Mouse (Mus musculus): ENCODE results near the gene Ccdc97.
A peak's percentile ranks its signal among the peaks of the same experiment; 100 is the strongest.

Ccdc97 gene

GRCm38 (mm10) chr7:25718788-25719417, at the start of gene Ccdc97:
Gene Ccdc97, minus strand, starts transcription at chr7:25719088.
- no peak for TF ChIP-seq GATA4 (IDR thresholded peaks at IDR 0.05; ENCODE audit: insufficient replicate concordance, low read length)

DNA sequence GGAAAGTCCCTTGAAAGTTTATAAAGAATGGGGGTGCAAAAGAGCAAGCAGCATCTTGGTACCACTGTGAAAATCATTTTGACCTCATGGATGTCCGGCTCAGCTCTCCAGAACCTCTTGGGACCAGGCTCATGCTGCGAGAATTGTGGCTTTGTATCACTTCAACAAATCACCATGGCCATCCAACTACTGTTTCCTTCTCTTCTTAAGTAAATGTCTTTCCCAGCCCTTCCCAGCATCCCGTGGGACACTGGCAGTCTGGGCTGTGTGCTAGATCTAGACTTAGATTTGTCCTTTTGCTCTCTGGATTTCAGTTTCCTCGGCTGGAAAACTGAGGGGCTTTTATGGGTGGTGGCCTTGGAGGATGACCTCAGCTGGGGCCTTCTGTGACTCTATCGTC, 49.3 kb upstream of the Ccdc97 start:
- TF ChIP-seq GATA4 (IDR thresholded peaks at IDR 0.05; ENCODE audit: insufficient replicate concordance, low read length), result no peak

DNA sequence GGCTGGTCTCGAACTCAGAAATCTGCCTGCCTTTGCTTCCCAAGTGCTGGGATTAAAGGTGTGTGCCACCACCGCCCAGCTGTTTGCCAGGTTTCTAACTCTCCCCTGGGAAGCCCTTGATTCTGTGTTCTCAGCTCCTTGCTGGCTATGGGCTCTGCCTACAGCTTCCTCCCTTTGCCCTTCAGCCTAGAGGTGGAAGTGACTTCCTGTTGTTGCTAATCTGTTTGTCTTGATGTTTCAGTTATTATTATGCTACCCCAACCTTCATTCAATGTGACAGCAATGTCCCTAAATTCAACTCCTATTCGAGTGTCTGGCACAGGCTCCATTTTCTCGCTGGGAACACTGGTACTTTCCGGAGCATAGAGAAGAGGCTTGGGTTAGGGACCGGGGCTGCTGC, 47.2 kb upstream of the Ccdc97 start:
- no peak for TF ChIP-seq GATA4 (IDR thresholded peaks at IDR 0.05; ENCODE audit: insufficient replicate concordance, low read length)

- no peak for TF ChIP-seq GATA4 (IDR thresholded peaks at IDR 0.05; ENCODE audit: insufficient replicate concordance, low read length)
Measured at GRCm38 (mm10) chr7:25764221-25764620, 45.3 kb upstream of the Ccdc97 start.

DNA sequence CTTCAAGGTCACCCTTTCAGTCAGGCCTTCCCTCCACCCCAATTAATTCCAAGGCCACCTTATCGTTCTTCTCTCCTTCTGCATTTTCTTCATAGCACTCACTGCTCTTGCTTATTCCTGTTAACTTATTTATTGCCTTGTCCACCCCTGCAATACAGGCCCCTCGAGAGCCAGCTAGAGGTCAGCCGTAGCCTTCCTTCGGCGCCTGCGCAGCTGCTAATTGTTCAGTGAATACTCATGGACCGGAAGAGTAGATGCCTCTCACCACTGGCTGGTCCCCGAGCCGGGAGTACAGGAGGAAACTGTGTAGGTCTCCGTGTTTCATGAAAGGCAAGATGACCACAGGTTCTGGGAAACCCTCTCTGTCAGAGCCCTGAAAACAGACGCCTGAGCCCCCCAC, 44.8 kb upstream of the Ccdc97 start:
- TF ChIP-seq GATA4 (IDR thresholded peaks at IDR 0.05; ENCODE audit: insufficient replicate concordance, low read length), result no peak

GRCm38 (mm10) chr7:25761354-25761753, 42.5 kb upstream of the Ccdc97 start:
- TF ChIP-seq GATA4 (IDR thresholded peaks at IDR 0.05; ENCODE audit: insufficient replicate concordance, low read length), result no peak

GRCm38 (mm10) chr7:25756011-25756410, 37.1 kb upstream of the Ccdc97 start:
- no peak for TF ChIP-seq GATA4 (IDR thresholded peaks at IDR 0.05; ENCODE audit: insufficient replicate concordance, low read length)

DNA sequence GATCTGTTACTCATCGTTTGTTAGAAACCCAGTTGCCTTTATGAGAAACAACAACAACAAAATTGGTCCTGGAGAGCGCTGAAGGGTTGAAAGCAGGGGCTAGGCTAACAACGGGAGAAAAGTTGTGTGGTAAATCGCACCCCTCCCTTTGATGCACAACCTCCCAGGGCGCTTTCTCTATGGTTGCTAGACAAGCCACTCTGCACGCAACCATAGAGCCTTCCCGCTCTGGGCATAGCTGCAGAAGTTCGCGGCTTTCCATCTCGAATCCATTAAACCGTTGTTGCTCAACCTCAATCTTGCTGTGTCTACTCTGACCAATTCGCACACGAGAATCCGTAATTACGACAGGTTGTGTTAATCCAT, 36.6 kb upstream of the Ccdc97 start:
- no peak for TF ChIP-seq GATA4 (IDR thresholded peaks at IDR 0.05; ENCODE audit: insufficient replicate concordance, low read length)

GRCm38 (mm10) chr7:25754738-25755467, 36.0 kb upstream of the Ccdc97 start, which contains the start of gene Hnrnpul1:
Gene Hnrnpul1, minus strand, starts transcription at chr7:25754757.
- TF ChIP-seq GATA4 (IDR thresholded peaks at IDR 0.05; ENCODE audit: insufficient replicate concordance, low read length), result 0 out of 2 replicates have a peak, but pooled peaks have one; percentile 3

DNA sequence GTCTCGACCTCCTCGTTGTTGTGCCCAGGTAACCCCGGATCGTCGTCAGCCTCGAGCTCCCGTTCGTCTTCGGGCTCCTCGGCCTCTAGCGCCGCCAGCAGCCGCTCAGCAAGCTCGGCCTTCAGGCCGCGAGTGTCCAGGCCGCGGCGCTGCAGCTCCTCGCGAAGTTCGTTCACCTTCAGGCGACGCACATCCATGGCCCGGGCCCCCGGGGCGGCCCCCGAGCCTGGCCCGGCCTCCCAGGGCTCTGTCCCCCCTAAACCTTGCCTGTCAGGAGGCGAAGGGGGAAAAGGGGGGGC, 35.5 kb upstream of the Ccdc97 start:
- no peak for TF ChIP-seq GATA4 (IDR thresholded peaks at IDR 0.05; ENCODE audit: insufficient replicate concordance, low read length)

- TF ChIP-seq GATA4 (IDR thresholded peaks at IDR 0.05; ENCODE audit: insufficient replicate concordance, low read length), result no peak
Measured at GRCm38 (mm10) chr7:25753643-25754438, 35.0 kb upstream of the Ccdc97 start.

DNA sequence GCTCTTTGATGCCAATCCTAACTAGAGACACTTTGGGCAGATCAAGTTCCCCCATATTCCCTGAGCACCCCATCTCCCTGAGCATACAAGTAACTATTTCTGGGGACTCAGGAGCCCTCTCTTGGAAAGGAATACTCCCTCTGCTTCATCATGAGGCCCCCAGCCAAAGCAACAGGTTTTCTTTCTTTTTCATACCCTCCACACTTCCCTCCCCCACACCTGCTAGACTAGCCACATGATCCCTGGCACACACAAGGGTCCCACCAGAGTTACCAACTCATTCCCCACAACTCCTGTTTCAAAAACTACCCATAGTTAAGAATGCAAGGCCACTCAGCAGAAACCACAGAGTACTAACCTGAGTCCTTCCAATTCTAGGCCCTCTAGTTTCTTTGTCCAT, 34.2 kb upstream of the Ccdc97 start:
- TF ChIP-seq GATA4 (IDR thresholded peaks at IDR 0.05; ENCODE audit: insufficient replicate concordance, low read length), result no peak

DNA sequence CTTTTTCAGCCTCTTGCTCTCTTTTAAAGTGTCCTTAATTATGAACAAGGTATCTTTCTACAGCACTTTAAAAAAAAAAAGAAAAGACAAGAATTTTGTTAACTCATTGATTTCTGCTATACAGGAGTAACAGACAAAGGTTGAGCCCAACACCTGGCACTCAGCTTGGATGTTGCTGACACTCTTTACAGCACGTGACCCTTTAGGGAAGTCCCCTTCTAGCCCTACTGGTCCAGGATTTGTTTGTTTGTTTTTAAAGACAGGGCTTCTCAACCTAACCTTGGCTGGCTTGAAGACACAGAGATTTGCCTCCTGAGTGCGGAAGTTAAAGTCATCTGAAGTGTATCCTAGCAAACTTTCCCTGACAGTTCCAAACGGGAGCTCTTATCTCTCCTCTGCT, 28.0 kb upstream of the Ccdc97 start:
- TF ChIP-seq GATA4 (IDR thresholded peaks at IDR 0.05; ENCODE audit: insufficient replicate concordance, low read length), result no peak

DNA sequence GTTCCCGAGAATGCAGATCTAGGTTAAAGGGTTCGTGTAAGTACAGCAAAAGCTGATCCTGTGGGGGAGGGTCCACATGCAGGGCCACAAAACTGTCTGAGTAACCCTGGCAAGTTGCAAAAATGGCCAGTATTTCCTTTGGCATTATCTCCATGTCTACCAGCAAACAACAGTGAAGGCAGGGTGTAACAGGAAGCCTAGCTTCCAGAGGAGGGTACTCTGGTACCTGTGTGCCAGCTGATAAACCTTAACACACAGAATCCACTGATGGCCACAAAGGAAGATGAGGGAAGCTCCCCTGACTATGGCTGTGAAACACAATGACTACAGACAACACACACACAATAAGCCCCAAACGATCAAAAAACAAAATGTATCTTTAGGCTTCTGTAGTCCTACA, 19.4 kb upstream of the Ccdc97 start:
- no peak for TF ChIP-seq GATA4 (IDR thresholded peaks at IDR 0.05; ENCODE audit: insufficient replicate concordance, low read length)

- TF ChIP-seq GATA4 (IDR thresholded peaks at IDR 0.05; ENCODE audit: insufficient replicate concordance, low read length), result no peak
Measured at GRCm38 (mm10) chr7:25736920-25737319, 18.0 kb upstream of the Ccdc97 start.

DNA sequence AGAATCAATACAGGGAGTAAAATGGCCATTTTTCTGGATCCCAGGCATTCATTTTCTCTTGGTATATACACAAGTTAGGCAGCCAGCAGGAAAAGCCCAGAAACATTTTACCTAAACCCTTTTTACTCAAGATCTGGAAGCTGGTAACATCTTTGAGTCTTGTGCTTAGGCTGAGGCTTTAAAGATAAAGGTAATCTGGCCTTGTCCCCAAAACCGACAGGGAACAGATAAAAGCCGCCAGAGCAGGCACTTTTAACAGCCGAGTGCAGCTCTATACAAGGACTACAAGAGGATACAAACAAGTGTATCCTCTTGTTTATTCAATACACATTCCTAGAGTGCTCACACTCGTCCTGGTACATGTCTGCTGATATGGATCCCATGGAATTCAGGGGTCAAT, 16.1 kb upstream of the Ccdc97 start:
- TF ChIP-seq GATA4 (IDR thresholded peaks at IDR 0.05; ENCODE audit: insufficient replicate concordance, low read length), result no peak
